Comparison of ENCODE assay signal across 10 mouse cellular contexts in genomic region chr6:99097191-99097590, GRCm38 (mm10).
A peak's percentile ranks its signal among the peaks of the same experiment; 100 is the strongest.
DNase-seq lines count a peak whose midpoint lies in the region; ATAC-seq lines count a peak whose summit lies in the region.
"Had no signal": no experiment of that assay in that cellular context is flagged by ENCODE, and none has a peak within 500 bp of the region (broad histone marks: within the 10 kb centered on the region; RNA-seq: fewer than 3 reads in every experiment).

No protein-coding gene starts in this region.

- intact Hi-C loops in left cerebral cortex, postnatal 4 days (cut with DNase I), result no loop called here

- no peak overlapping the region for H3K4me2 ChIP-seq in forebrain, embryonic 12.5 days
- H3K4me2 ChIP-seq in hindbrain, embryonic 11.5 days (replicated peaks; ENCODE audit: low read depth, low read length), result no peak overlapping the region
- H3K4me2 ChIP-seq in hindbrain, embryonic 14.5 days (replicated peaks), result no peak overlapping the region
- no peak overlapping the region for H3K4me2 ChIP-seq in midbrain, embryonic 11.5 days
- H3K4me2 ChIP-seq: hindbrain, embryonic 12.5 days; limb, embryonic 12.5 days had no signal

- H3K9me3 ChIP-seq in forebrain, embryonic 10.5 days, result no peaks in the 10 kb centered on the region
- no peaks in the 10 kb centered on the region for H3K9me3 ChIP-seq in forebrain, embryonic 12.5 days
- H3K9me3 ChIP-seq in hindbrain, embryonic 11.5 days (ENCODE audit: control insufficient read depth, low read length), result no peaks in the 10 kb centered on the region
- no peaks in the 10 kb centered on the region for H3K9me3 ChIP-seq in hindbrain, embryonic 14.5 days (ENCODE audit: control insufficient read depth, low read length)
- no peaks in the 10 kb centered on the region for H3K9me3 ChIP-seq in midbrain, embryonic 11.5 days (ENCODE audit: control insufficient read depth, low read length)
- H3K9me3 ChIP-seq: hindbrain, embryonic 12.5 days; limb, embryonic 12.5 days had no signal

- no peaks in the 10 kb centered on the region for H3K36me3 ChIP-seq in forebrain, embryonic 10.5 days (replicated peaks)
- no peaks in the 10 kb centered on the region for H3K36me3 ChIP-seq in forebrain, embryonic 12.5 days (replicated peaks)
- no peaks in the 10 kb centered on the region for H3K36me3 ChIP-seq in hindbrain, embryonic 11.5 days (ENCODE audit: control insufficient read depth, insufficient read depth, low read length)
- H3K36me3 ChIP-seq in hindbrain, embryonic 14.5 days (replicated peaks; ENCODE audit: control insufficient read depth, insufficient read depth), result no peaks in the 10 kb centered on the region
- no peaks in the 10 kb centered on the region for H3K36me3 ChIP-seq in midbrain, embryonic 11.5 days (ENCODE audit: control insufficient read depth, insufficient read depth, low read length)
- H3K36me3 ChIP-seq: hindbrain, embryonic 12.5 days; limb, embryonic 12.5 days had no signal

- peaks cover 93% of the 10 kb centered on the region for H3K4me1 ChIP-seq in forebrain, embryonic 10.5 days
- H3K4me1 ChIP-seq in forebrain, embryonic 12.5 days, result peaks cover 52% of the 10 kb centered on the region
- H3K4me1 ChIP-seq in hindbrain, embryonic 11.5 days (replicated peaks; ENCODE audit: control insufficient read depth, insufficient read depth, low read length), result peaks cover 8% of the 10 kb centered on the region
- H3K4me1 ChIP-seq in hindbrain, embryonic 14.5 days (replicated peaks; ENCODE audit: control insufficient read depth, insufficient read depth, low read length), result peaks cover 27% of the 10 kb centered on the region
- peaks cover 28% of the 10 kb centered on the region for H3K4me1 ChIP-seq in midbrain, embryonic 11.5 days (ENCODE audit: control insufficient read depth, insufficient read depth, low read length)

- DNase-seq in forebrain, embryonic 10.5 days (ENCODE audit: extremely low spot score, low spot score), result no peak
- peak; percentile 27 for DNase-seq in hindbrain, embryonic 11.5 days (ENCODE audit: low spot score)
- DNase-seq in hindbrain, embryonic 14.5 days (ENCODE audit: low spot score), result no peak
- DNase-seq in CD4-positive helper T cell, adult 2 months (ENCODE audit: low read depth, low spot score), result peak; percentile 33
- no peak for DNase-seq in midbrain, embryonic 11.5 days (ENCODE audit: low spot score, missing footprints)
- DNase-seq in left cerebral cortex, postnatal 4 days, result no peak
- DNase-seq in cerebellum, postnatal 25 days, result no peak

- H3K4me3 ChIP-seq in forebrain, embryonic 10.5 days, result no peak overlapping the region
- no peak overlapping the region for H3K4me3 ChIP-seq in forebrain, embryonic 12.5 days (replicated peaks)
- H3K4me3 ChIP-seq in hindbrain, embryonic 11.5 days (ENCODE audit: low read depth, low read length), result no peak overlapping the region
- no peak overlapping the region for H3K4me3 ChIP-seq in hindbrain, embryonic 14.5 days (replicated peaks; ENCODE audit: low read length)
- no peak overlapping the region for H3K4me3 ChIP-seq in midbrain, embryonic 11.5 days (ENCODE audit: low read depth, low read length)
- H3K4me3 ChIP-seq: hindbrain, embryonic 12.5 days; limb, embryonic 12.5 days had no signal

- peak overlapping the region; percentile 60; the same call in 1 of the 2 replicates for H3K27ac ChIP-seq in forebrain, embryonic 10.5 days
- H3K27ac ChIP-seq in forebrain, embryonic 12.5 days, result no peak overlapping the region
- no peak overlapping the region for H3K27ac ChIP-seq in hindbrain, embryonic 11.5 days (ENCODE audit: low read depth, low read length)
- H3K27ac ChIP-seq in hindbrain, embryonic 14.5 days, result no peak overlapping the region
- no peak overlapping the region for H3K27ac ChIP-seq in midbrain, embryonic 11.5 days (ENCODE audit: low read depth, low read length)
- H3K27ac ChIP-seq: hindbrain, embryonic 12.5 days; limb, embryonic 12.5 days had no signal

- H3K27me3 ChIP-seq in forebrain, embryonic 10.5 days (ENCODE audit: poor library complexity, severe bottlenecking), result peaks cover 7% of the 10 kb centered on the region
- no peaks in the 10 kb centered on the region; the same call in 1 of the 2 replicates for H3K27me3 ChIP-seq in forebrain, embryonic 12.5 days
- 0 out of 2 replicates have a peak, but pooled peaks cover 2% of the 10 kb centered on the region for H3K27me3 ChIP-seq in hindbrain, embryonic 11.5 days (ENCODE audit: control insufficient read depth, insufficient read depth, low read length)
- H3K27me3 ChIP-seq in hindbrain, embryonic 14.5 days (ENCODE audit: control insufficient read depth, insufficient read depth, low read length), result peaks cover 9% of the 10 kb centered on the region
- H3K27me3 ChIP-seq in midbrain, embryonic 11.5 days (ENCODE audit: control insufficient read depth, insufficient read depth, low read length), result no peaks in the 10 kb centered on the region
- H3K27me3 ChIP-seq: hindbrain, embryonic 12.5 days had no signal

- no peak for ATAC-seq in forebrain, embryonic 12.5 days (ENCODE audit: low FRiP score)
- 0 out of 2 replicates have a peak, but pooled peaks have one; percentile 22 for ATAC-seq in hindbrain, embryonic 11.5 days (ENCODE audit: low FRiP score)
- no peak for ATAC-seq in hindbrain, embryonic 14.5 days (ENCODE audit: low FRiP score)
- ATAC-seq in midbrain, embryonic 11.5 days (ENCODE audit: low FRiP score), result 0 out of 2 replicates have a peak, but pooled peaks have one; percentile 26

- H3K9ac ChIP-seq in forebrain, embryonic 12.5 days, result no peak overlapping the region
- H3K9ac ChIP-seq in hindbrain, embryonic 11.5 days (ENCODE audit: low read depth, low read length), result no peak overlapping the region
- no peak overlapping the region for H3K9ac ChIP-seq in hindbrain, embryonic 14.5 days
- H3K9ac ChIP-seq in midbrain, embryonic 11.5 days (ENCODE audit: low read length), result no peak overlapping the region
- H3K9ac ChIP-seq: hindbrain, embryonic 12.5 days; limb, embryonic 12.5 days had no signal

- 63% methylated on average over 7 of the region's 7 CpGs for WGBS in forebrain, embryonic 10.5 days
- WGBS in forebrain, embryonic 12.5 days, result 51% methylated on average over 7 of the region's 7 CpGs
- 36% methylated on average over 7 of the region's 7 CpGs for WGBS in hindbrain, embryonic 11.5 days
- WGBS in hindbrain, embryonic 14.5 days, result 19% methylated on average over 7 of the region's 7 CpGs
- WGBS in midbrain, embryonic 11.5 days, result 28% methylated on average over 7 of the region's 7 CpGs

Comparison
In these comparisons a context has a peak if more than half of its experiments do, and no peak if none do; other contexts are left out.
1. DNase-seq: peak in hindbrain, embryonic 11.5 days (single experiment) and CD4-positive helper T cell, adult 2 months (single experiment); none in forebrain, embryonic 10.5 days (single experiment), hindbrain, embryonic 14.5 days (single experiment), midbrain, embryonic 11.5 days (single experiment), left cerebral cortex, postnatal 4 days (single experiment) and cerebellum, postnatal 25 days (0 of 2).
2. ATAC-seq: peak in hindbrain, embryonic 11.5 days (single experiment) and midbrain, embryonic 11.5 days (single experiment); none in forebrain, embryonic 12.5 days (single experiment) and hindbrain, embryonic 14.5 days (single experiment).